Mouse (Mus musculus): Measurements from ENCODE around the gene Sdhc. TPM values are rescaled to one million over a fixed set of nuclear protein-coding genes. Genes with fewer than 3 reads are reported as not detected.
"Not testable (repeated sequence)": the region's sequence is repeated elsewhere in the genome, so short reads cannot be mapped to it uniquely, and the experiment has no call there.

Sdhc gene
- total and polyA plus RNA-seq, 2 experiments from 2014 or later, result 263 to 313 TPM

GRCm38 (mm10) chr1:171097136-171097535 is 53.3 kb downstream of the Sdhc start:
- TF ChIP-seq CTCF (IDR thresholded peaks at IDR 0.05), result no peak
- H3K9ac ChIP-seq (replicated peaks; ENCODE audit: low read length, poor library complexity, severe bottlenecking), result no peak overlapping the region
- H3K9me3 ChIP-seq (ENCODE audit: low read length), result no peaks in the 10 kb centered on the region
- no peaks in the 10 kb centered on the region for H3K4me1 ChIP-seq (ENCODE audit: insufficient read depth, low read length)
- no peaks in the 10 kb centered on the region for H3K27me3 ChIP-seq (ENCODE audit: insufficient read depth, low read length)
- no peak overlapping the region for H3K4me3 ChIP-seq (ENCODE audit: low read depth, low read length)
- ATAC-seq (ENCODE audit: low FRiP score) (no peak), DNase-seq (ENCODE audit: low spot score) (no peak)
- H3K4me2 ChIP-seq (ENCODE audit: low read depth, low read length, poor library complexity, severe bottlenecking), result no peak overlapping the region
- no peak overlapping the region for H3K27ac ChIP-seq (ENCODE audit: low read depth, low read length)
- no peaks in the 10 kb centered on the region for H3K36me3 ChIP-seq (ENCODE audit: insufficient read depth, low read length)

DNA sequence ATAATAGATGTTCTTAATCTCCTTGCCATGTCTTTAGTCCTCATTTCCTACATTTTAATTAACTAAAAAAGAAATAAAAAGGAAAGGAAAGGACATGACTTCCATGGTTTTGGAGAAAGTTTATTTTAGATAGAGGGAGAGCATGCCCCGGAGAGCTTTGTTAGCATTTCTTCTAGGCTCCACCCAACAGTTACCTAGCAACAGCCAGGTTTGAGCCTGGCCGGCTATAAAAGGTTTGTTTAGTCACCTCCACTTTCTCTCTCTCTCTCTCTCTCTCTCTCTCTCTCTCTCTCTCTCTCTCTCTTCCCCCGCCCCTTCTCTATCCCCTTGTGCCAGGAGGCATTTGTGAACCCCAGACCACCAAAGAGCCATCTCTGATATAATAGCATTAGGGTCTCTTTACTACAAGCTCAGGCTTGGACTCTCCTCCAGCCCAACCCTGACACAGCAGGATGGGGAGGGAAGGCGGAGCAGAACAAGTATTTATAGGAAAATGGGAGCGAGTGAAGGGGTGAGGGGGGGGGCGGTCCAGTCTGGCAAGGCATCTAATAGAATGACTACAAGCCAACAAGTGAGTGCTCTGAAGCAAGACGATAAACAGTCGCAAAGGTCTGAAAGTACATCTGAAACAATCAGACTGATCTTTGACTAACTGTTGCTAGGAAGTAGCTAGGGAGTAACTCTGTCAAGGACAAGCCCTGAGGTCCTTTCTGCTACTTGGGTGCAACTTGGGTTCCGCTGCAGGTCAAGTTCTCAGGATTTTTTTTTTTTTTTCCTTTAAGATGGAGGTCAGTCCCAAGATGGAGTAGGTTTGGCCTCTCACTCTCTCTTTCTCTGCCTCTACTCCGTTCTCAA is 54.1 kb downstream of the Sdhc start:
- H3K27ac ChIP-seq (ENCODE audit: low read depth, low read length), result no peak overlapping the region
- no peak for DNase-seq (ENCODE audit: low spot score)
- 0 out of 2 replicates have a peak overlapping the region, but pooled peaks have one; percentile 12 for H3K4me2 ChIP-seq (ENCODE audit: low read depth, low read length, poor library complexity, severe bottlenecking)
- no peaks in the 10 kb centered on the region for H3K27me3 ChIP-seq (ENCODE audit: insufficient read depth, low read length)
- H3K9ac ChIP-seq (replicated peaks; ENCODE audit: low read length, poor library complexity, severe bottlenecking), result no peak overlapping the region
- no peak overlapping the region for H3K4me3 ChIP-seq (ENCODE audit: low read depth, low read length)
- no peaks in the 10 kb centered on the region for H3K9me3 ChIP-seq (ENCODE audit: low read length)
- no peak for ATAC-seq (ENCODE audit: low FRiP score)
- no peaks in the 10 kb centered on the region for H3K36me3 ChIP-seq (ENCODE audit: insufficient read depth, low read length)
- no peaks in the 10 kb centered on the region for H3K4me1 ChIP-seq (ENCODE audit: insufficient read depth, low read length)
- WGBS, result 24% methylated on average over 10 of the region's 10 CpGs
- no peak for TF ChIP-seq CTCF (IDR thresholded peaks at IDR 0.05)

- Histone ChIP-seq H3K9me3 (ENCODE audit: low read length) (no peaks in the 10 kb centered on the region), H3K4me1 (ENCODE audit: insufficient read depth, low read length) (no peaks in the 10 kb centered on the region), H3K9ac (replicated peaks; ENCODE audit: low read length, poor library complexity, severe bottlenecking) (no peak overlapping the region), H3K36me3 (ENCODE audit: insufficient read depth, low read length) (no peaks in the 10 kb centered on the region), H3K27me3 (ENCODE audit: insufficient read depth, low read length) (no peaks in the 10 kb centered on the region), H3K4me2 (ENCODE audit: low read depth, low read length, poor library complexity, severe bottlenecking) (no peak overlapping the region), H3K27ac (ENCODE audit: low read depth, low read length) (no peak overlapping the region), H3K4me3 (ENCODE audit: low read depth, low read length) (no peak overlapping the region)
- no peak for DNase-seq (ENCODE audit: low spot score)
- TF ChIP-seq CTCF (IDR thresholded peaks at IDR 0.05), result no peak
- no peak for ATAC-seq (ENCODE audit: low FRiP score)
- WGBS, result 88% methylated on average over 4 of the region's 4 CpGs
These were observed 56.0 kb downstream of the Sdhc start for GRCm38 (mm10) chr1:171094424-171094823.

DNA sequence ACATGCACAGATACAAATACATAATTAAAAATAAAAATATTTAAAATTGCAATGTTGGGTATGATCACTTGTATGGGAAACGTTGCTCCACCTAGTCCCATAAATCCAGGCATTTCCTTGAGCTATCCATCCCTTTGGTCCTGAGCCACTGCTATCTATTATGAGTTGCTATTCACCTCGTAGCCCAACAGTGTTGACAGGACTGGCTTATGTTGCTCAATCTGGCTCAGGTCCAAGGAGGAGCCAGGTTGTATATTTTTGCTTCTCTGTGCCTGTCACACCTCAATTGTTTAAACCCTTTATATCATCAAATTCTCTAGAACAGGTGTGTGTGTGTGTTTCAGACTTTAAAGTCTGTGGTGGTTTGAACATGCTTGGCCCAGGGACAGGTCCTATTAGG is 59.6 kb downstream of the Sdhc start:
- no peaks in the 10 kb centered on the region for H3K9me3 ChIP-seq (ENCODE audit: low read length)
- no peak for TF ChIP-seq CTCF (IDR thresholded peaks at IDR 0.05)
- 82% methylated on average over 2 of the region's 2 CpGs for WGBS
- no peak for ATAC-seq (ENCODE audit: low FRiP score)
- no peak overlapping the region for H3K9ac ChIP-seq (replicated peaks; ENCODE audit: low read length, poor library complexity, severe bottlenecking)
- H3K36me3 ChIP-seq (ENCODE audit: insufficient read depth, low read length), result no peaks in the 10 kb centered on the region
- no peak overlapping the region for H3K27ac ChIP-seq (ENCODE audit: low read depth, low read length)
- H3K4me1 ChIP-seq (ENCODE audit: insufficient read depth, low read length), result no peaks in the 10 kb centered on the region
- no peak overlapping the region for H3K4me3 ChIP-seq (ENCODE audit: low read depth, low read length)
- H3K27me3 ChIP-seq (ENCODE audit: insufficient read depth, low read length), result no peaks in the 10 kb centered on the region
- no peak for DNase-seq (ENCODE audit: low spot score)
- H3K4me2 ChIP-seq (ENCODE audit: low read depth, low read length, poor library complexity, severe bottlenecking), result no peak overlapping the region

- ATAC-seq (ENCODE audit: low FRiP score) (no peak), DNase-seq (ENCODE audit: low spot score) (no peak)
- H3K27ac ChIP-seq (ENCODE audit: low read depth, low read length), result no peak overlapping the region
- H3K4me2 ChIP-seq (ENCODE audit: low read depth, low read length, poor library complexity, severe bottlenecking), result no peak overlapping the region
- WGBS, result 100% methylated on average over 1 of the region's 1 CpGs
- H3K36me3 ChIP-seq (ENCODE audit: insufficient read depth, low read length), result no peaks in the 10 kb centered on the region
- no peaks in the 10 kb centered on the region for H3K4me1 ChIP-seq (ENCODE audit: insufficient read depth, low read length)
- no peaks in the 10 kb centered on the region for H3K9me3 ChIP-seq (ENCODE audit: low read length)
- H3K9ac ChIP-seq (replicated peaks; ENCODE audit: low read length, poor library complexity, severe bottlenecking), result no peak overlapping the region
- no peak for TF ChIP-seq CTCF (IDR thresholded peaks at IDR 0.05)
- H3K4me3 ChIP-seq (ENCODE audit: low read depth, low read length), result no peak overlapping the region
- no peaks in the 10 kb centered on the region for H3K27me3 ChIP-seq (ENCODE audit: insufficient read depth, low read length)
These were observed 60.5 kb downstream of the Sdhc start for GRCm38 (mm10) chr1:171089891-171090290.

- not testable (repeated sequence) for H3K9me3 ChIP-seq (ENCODE audit: low read length); H3K4me1 ChIP-seq (ENCODE audit: insufficient read depth, low read length); DNase-seq (ENCODE audit: low spot score); H3K27me3 ChIP-seq (ENCODE audit: insufficient read depth, low read length); H3K27ac ChIP-seq (ENCODE audit: low read depth, low read length); ATAC-seq (ENCODE audit: low FRiP score); H3K36me3 ChIP-seq (ENCODE audit: insufficient read depth, low read length); H3K9ac ChIP-seq (replicated peaks; ENCODE audit: low read length, poor library complexity, severe bottlenecking)
- Histone ChIP-seq H3K4me3 (ENCODE audit: low read depth, low read length) (peak overlapping the region; percentile 12; the same call in 1 of the 2 replicates), H3K4me2 (ENCODE audit: low read depth, low read length, poor library complexity, severe bottlenecking) (peak overlapping the region; percentile 30)
- WGBS, result 5% methylated on average over 10 of the region's 10 CpGs
These were observed 62.0 kb downstream of the Sdhc start for GRCm38 (mm10) chr1:171088237-171088869.

Measured in midbrain, postnatal 0 days (tissue).